Mouse (Mus musculus) brain, embryonic 14.5 days (tissue): Measurements from ENCODE around the gene Srsf2.

Experiments
- CTCF ChIP-seq: fragments of 200-500 bp; IDR thresholded peaks from 2 replicates; pipeline ENCODE4 v1.5.1; 2012; ENCODE audit warnings: inconsistent platforms, mild to moderate bottlenecking, moderate library complexity, borderline replicate concordance; ENCODE audit not compliant: insufficient read depth, insufficient read length; ENCODE audit errors: extremely low read depth
- POLR2A ChIP-seq: fragments of 200-500 bp; IDR thresholded peaks from 2 replicates; pipeline ENCODE4 v1.6.1; 2012; ENCODE audit warnings: mild to moderate bottlenecking, inconsistent platforms, borderline replicate concordance; ENCODE audit not compliant: poor library complexity, insufficient read depth, insufficient read length, severe bottlenecking; ENCODE audit errors: extremely low read depth

DNA sequence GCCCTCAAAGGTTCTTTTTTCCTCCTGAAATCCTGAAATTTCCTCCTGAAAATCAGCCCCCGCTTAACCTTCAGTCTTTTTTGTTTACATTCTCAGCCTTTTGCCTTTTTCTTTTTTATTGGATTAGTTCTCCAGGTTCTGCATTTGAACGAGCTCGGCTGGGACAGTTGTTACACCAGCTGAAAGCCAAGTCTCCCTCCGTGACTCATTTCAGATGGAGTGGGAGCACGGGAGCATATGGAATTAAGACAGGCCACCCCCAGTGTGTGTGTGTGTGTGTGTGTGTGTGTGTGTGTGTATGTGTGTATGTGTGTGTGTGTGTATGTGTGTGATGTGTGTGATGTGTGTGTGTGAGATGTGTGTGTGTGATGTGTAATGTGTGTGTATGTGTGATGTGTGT, 28.5 kb upstream of the Srsf2 start:
- TF ChIP-seq CTCF (no peak), POLR2A (no peak)
